Mouse (Mus musculus): ENCODE results near the gene Taz. TPM values are rescaled to one million over a fixed set of nuclear protein-coding genes. Genes with fewer than 3 reads are reported as not detected.

The Taz gene
- total and polyA plus RNA-seq, 3 experiments = 28.0 to 34.1 TPM; not detected in 1

DNA sequence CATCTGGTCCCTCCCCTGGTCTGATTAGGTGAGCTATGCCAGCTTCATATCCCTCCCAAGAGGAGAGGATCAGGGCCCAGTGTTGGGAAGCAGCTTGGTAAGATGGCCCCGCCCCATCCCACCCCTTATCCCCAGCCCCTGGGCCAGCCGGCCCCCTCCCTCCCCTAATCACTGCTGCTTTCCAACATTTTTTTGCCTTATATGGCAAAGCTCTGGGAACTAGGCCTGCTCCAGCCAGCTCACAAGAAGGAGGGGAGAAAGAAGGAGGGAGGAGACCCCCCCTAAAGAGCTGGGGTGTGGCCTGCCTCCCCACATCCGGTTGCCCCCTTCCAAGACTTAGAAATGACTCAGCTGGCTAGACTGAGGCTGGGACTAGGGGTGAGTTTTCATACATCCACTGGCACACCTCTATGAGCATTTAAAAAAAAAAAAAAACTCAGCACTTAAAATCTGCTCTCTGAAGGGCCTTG lies 37.1 kb upstream of the Taz start:
- H3K36me3 ChIP-seq (ENCODE audit: control insufficient read depth in 1 of 2, insufficient read depth in 2 of 2, low read length in 2 of 2) = peaks cover 0 to 12% of the 10 kb centered on the region in 2 experiments; a peak in 3 of 4 replicates
- peaks cover 18% of the 10 kb centered on the region for H3K79me2 ChIP-seq (ENCODE audit: control insufficient read depth, insufficient read depth, low read length, poor library complexity)
- peaks cover 0 to 14% of the 10 kb centered on the region in 2 experiments; a peak in 2 of 4 replicates for H3K4me1 ChIP-seq (ENCODE audit: control insufficient read depth in 1 of 2, insufficient read depth in 2 of 2, low read length in 2 of 2)
- H3K9me3 ChIP-seq (replicated peaks; ENCODE audit: insufficient read depth, low read length) = no peaks in the 10 kb centered on the region
- peak; percentile 54 for TF ChIP-seq ZNF384 (IDR thresholded peaks at IDR 0.05; ENCODE audit: low read depth, low read length)
- TF ChIP-seq ZKSCAN1 (IDR thresholded peaks at IDR 0.05; ENCODE audit: low read depth, low read length) = no peak
- TF ChIP-seq RAD21 (IDR thresholded peaks at IDR 0.05; ENCODE audit: low read depth, low read length) = no peak
- TF ChIP-seq EP300 (IDR thresholded peaks at IDR 0.05; ENCODE audit: low read depth in 1 of 2, low read length in 2 of 2) = peak in 1 of 2 experiments; percentile 40; a peak in 2 of 4 replicates
- no peak for TF ChIP-seq MYB (IDR thresholded peaks at IDR 0.05; ENCODE audit: low read depth, low read length)
- TF ChIP-seq USF1 (IDR thresholded peaks at IDR 0.05; ENCODE audit: low read depth, low read length) = no peak
- TF ChIP-seq GATA1 (IDR thresholded peaks at IDR 0.05; ENCODE audit: low read depth, low read length) = no peak
- 0 out of 2 replicates have a peak, but pooled peaks have one; percentile 22 for TF ChIP-seq ETS1 (IDR thresholded peaks at IDR 0.05; ENCODE audit: low read depth, low read length)
- H3K4me3 ChIP-seq (ENCODE audit: control insufficient read depth in 1 of 2, insufficient read depth in 1 of 2, low read depth in 2 of 2, low read length in 2 of 2) = peak overlapping the region; percentile 52 to 71
- peak overlapping the region; percentile 64 for H3K9ac ChIP-seq (ENCODE audit: control insufficient read depth, low read depth, low read length, poor library complexity, severe bottlenecking)
- H3K27me3 ChIP-seq (ENCODE audit: control insufficient read depth in 1 of 2, insufficient read depth in 2 of 2, low read length in 2 of 2) = no peaks in the 10 kb centered on the region
- peak overlapping the region; percentile 97 for H3K27ac ChIP-seq (ENCODE audit: control insufficient read depth, low read depth, low read length)
- peak; percentile 62 for DNase-seq (ENCODE audit: low read depth, low spot score)

DNA sequence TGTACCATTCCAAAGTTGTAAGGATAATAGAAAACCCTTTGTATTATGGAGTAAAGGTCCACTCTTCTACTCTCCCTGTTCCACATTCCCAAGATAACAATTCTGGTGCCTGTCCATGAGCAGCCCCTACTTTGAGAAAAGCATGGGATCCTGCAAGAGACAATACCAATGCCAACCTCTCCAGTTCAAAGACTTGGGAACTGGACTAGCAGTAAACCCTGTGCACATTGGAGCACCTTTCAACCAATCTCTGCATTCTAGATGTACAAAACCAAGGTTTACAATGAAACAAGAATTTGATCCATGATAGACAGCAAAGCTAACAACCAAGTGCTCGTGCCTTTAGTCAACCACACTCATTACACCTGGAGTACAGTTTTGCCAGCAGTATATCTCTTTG lies 36.6 kb upstream of the Taz start:
- Histone ChIP-seq H3K9ac (ENCODE audit: control insufficient read depth, low read depth, low read length, poor library complexity, severe bottlenecking) (peak overlapping the region; percentile 64), H3K36me3 (ENCODE audit: control insufficient read depth in 1 of 2, insufficient read depth in 2 of 2, low read length in 2 of 2) (peaks cover 0 to 12% of the 10 kb centered on the region in 2 experiments; a peak in 3 of 4 replicates), H3K27me3 (ENCODE audit: control insufficient read depth in 1 of 2, insufficient read depth in 2 of 2, low read length in 2 of 2) (no peaks in the 10 kb centered on the region), H3K79me2 (ENCODE audit: control insufficient read depth, insufficient read depth, low read length, poor library complexity) (peaks cover 18% of the 10 kb centered on the region), H3K9me3 (replicated peaks; ENCODE audit: insufficient read depth, low read length) (no peaks in the 10 kb centered on the region), H3K27ac (ENCODE audit: control insufficient read depth, low read depth, low read length) (peak overlapping the region; percentile 74), H3K4me1 (ENCODE audit: control insufficient read depth in 1 of 2, insufficient read depth in 2 of 2, low read length in 2 of 2) (peaks cover 0 to 17% of the 10 kb centered on the region in 2 experiments; a peak in 2 of 4 replicates), H3K4me3 (ENCODE audit: control insufficient read depth in 1 of 2, insufficient read depth in 1 of 2, low read depth in 2 of 2, low read length in 2 of 2) (peak overlapping the region; percentile 52 to 71)
- peak; percentile 27 for DNase-seq (ENCODE audit: low read depth, low spot score)
- no peak for TF ChIP-seq RCOR1 (IDR thresholded peaks at IDR 0.05; ENCODE audit: low read depth, low read length)
- no peak for TF ChIP-seq MEF2A (IDR thresholded peaks at IDR 0.05; ENCODE audit: extremely low read depth, insufficient replicate concordance, low read depth, low read length, poor library complexity, severe bottlenecking)
- no peak for TF ChIP-seq ETS1 (IDR thresholded peaks at IDR 0.05; ENCODE audit: low read depth, low read length)
- no peak for TF ChIP-seq CHD1 (IDR thresholded peaks at IDR 0.05; ENCODE audit: low read depth, low read length)
- TF ChIP-seq TCF12 (IDR thresholded peaks at IDR 0.05; ENCODE audit: low read depth, low read length) = no peak
- no peak for TF ChIP-seq NELFE (IDR thresholded peaks at IDR 0.05; ENCODE audit: low read depth, low read length)
- TF ChIP-seq EP300 (IDR thresholded peaks at IDR 0.05; ENCODE audit: low read depth in 1 of 2, low read length in 2 of 2) = no peak
- TF ChIP-seq MAFK (IDR thresholded peaks at IDR 0.05; ENCODE audit: borderline replicate concordance, low read depth, low read length) = no peak
- TF ChIP-seq MAX (IDR thresholded peaks at IDR 0.05; ENCODE audit: low read length) = no peak
